Mouse (Mus musculus): Measurements from ENCODE around the gene Polk.

Gene Polk

GRCm38 (mm10) chr13:96529542-96529941 lies 12.8 kb downstream of the Polk start:
- DNase-seq (ENCODE audit: low read depth, low spot score), result no peak

- DNase-seq (ENCODE audit: low read depth, low spot score), result no peak
These were observed 13.6 kb downstream of the Polk start for GRCm38 (mm10) chr13:96528776-96529175.

GRCm38 (mm10) chr13:96527856-96528255 lies 14.5 kb downstream of the Polk start:
- no peak for DNase-seq (ENCODE audit: low read depth, low spot score)

GRCm38 (mm10) chr13:96527022-96527421 lies 15.4 kb downstream of the Polk start:
- DNase-seq (ENCODE audit: low read depth, low spot score), result no peak

DNA sequence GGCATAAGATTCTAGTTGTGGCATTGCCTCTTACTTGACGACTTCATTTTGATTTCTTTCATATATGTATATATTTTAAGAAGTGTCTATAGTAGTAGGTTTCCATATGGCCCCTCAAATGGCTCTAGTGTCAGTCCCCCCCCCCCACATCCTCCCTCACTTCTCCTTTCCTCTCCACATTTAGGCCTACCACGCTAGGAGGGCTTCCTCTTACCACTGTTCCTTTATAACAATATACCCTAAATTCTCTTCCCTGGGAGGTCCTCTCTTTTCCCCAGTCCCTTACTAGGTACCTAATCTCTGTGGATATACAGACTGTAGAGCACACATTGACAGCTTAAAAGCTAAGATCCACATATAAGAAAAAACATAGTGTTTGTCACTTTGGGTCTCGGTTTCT lies 21.1 kb downstream of the Polk start:
- DNase-seq (ENCODE audit: low read depth, low spot score), result no peak

- no peak for DNase-seq (ENCODE audit: low read depth, low spot score)
These were observed 25.0 kb downstream of the Polk start for GRCm38 (mm10) chr13:96517335-96517734.

- DNase-seq (ENCODE audit: low read depth, low spot score), result no peak
These were observed 26.1 kb downstream of the Polk start for GRCm38 (mm10) chr13:96516249-96516648.

DNA sequence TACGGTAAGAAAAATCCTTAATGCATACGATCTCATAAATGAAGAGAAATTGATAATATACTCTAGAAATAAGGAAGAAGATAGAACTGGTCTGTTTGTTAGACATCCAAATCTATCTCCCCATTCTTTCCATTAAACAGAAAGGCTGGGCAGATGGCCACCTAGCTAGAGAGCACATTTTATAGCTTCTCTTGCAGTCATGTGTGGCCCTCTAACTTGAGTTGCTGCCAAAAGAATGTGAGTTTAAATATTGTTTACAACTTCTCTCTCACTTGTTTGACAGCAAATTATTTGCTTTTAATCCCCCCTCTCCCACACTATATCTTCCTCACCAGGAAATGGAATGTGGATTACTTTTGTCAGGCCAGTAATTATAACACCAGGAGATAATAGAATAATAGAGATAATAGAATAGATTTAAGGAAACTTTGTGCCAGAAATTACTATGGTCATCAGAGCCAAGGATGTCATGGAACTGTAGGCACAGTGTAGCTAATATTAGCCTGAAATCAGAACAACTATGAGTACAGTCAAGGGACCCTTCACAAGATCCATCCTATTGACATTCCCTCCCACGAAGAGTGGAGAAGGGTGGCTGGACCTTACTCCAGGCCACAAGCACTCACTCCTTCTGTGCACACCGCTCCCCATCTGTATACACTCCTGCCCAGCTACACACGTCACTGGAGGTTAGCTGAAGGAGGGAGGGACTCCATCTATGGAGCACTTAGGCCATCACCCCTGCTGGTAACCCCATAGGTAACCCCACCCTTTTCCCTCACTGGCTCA lies 28.0 kb downstream of the Polk start:
- no peak for DNase-seq (ENCODE audit: low read depth, low spot score)

DNA sequence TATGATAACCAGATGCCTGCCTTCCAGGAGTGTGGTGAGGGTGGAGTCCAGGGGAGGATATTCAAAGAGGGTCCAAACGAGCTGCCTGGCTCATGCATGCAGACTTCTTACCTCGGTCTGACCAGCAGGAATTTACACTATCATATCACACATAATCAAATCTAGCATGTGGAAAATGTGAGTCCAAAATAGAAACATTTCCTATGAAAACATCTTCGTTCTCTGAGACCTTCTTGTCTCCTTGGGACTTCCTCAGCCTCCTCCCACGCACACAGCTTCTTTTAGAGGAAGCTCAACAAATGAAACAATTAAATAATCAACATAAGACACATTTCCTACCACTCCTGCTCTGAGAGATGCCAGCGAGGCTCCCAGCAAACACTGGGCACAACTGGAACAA lies 30.5 kb downstream of the Polk start:
- no peak for DNase-seq (ENCODE audit: low read depth, low spot score)

GRCm38 (mm10) chr13:96511262-96511661 lies 31.1 kb downstream of the Polk start:
- DNase-seq (ENCODE audit: low read depth, low spot score), result no peak

GRCm38 (mm10) chr13:96510635-96511034 lies 31.7 kb downstream of the Polk start:
- DNase-seq (ENCODE audit: low read depth, low spot score), result no peak

GRCm38 (mm10) chr13:96507541-96507940 lies 34.8 kb downstream of the Polk start:
- DNase-seq (ENCODE audit: low read depth, low spot score), result no peak

DNA sequence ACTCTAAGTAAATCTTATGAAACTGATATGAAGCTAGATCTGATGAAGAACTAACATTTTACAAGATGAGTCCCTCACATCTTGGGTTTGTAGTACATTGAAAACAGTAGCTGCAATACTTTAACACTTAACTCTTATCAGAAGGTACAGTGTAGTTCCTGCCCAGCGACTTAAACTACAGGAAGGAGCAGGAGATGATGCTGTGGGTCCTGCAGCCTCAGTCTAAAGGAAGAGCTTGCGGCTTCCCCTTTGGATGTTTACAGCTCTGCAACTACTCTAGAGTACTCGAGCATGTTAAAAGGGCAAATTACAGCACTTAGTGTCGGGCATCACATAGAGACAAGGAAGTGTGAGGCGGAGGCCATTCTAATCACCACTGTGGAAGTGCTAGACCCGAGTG lies 36.1 kb downstream of the Polk start:
- DNase-seq (ENCODE audit: low read depth, low spot score), result no peak

GRCm38 (mm10) chr13:96505661-96506060 lies 36.7 kb downstream of the Polk start:
- no peak for DNase-seq (ENCODE audit: low read depth, low spot score)

DNA sequence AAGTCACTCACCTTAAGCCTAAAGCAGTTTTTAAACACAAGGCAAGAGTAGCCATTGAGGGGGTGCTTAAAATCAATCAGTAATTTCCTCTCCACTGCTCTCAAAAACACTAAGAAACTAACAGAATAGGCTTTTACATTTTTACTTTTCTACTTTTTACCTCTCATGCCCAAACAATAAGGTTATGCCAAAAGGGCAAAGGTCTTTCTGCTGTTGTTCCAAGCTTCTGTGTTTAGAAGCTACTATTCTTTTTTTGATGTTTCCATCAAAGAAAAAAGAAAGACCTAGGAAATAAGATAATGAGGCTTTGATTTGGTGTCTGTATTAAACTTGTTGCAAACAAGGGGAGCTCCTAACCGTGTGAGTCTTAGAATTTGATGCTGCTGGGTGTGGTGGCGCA lies 42.5 kb downstream of the Polk start:
- no peak for DNase-seq (ENCODE audit: low read depth, low spot score)

- no peak for DNase-seq (ENCODE audit: low read depth, low spot score)
These were observed 45.7 kb downstream of the Polk start for GRCm38 (mm10) chr13:96496630-96497029.

DNA sequence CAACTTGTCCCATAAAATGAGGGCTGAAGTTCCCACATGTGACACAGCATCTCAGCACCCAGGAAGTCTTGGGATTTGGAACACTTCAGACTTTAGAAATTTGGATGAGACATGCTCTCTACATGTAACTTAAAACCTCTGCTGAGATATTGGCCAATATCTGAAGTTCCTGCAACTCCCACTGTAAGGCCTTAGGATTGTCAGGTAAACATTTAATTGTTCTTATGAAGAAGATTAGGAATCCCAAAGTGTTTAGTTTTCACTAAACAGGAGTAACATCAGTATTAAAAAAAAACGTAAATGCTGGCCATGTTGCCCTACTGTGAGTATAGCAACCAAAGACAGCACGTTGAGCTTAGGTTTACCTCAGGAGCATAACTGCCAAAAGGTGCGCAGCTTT lies 51.9 kb downstream of the Polk start, which contains the start of gene Gm17622:
Gene Gm17622 (plus strand): TSS at position 301 of the 400 bp plus-strand sequence.
- no peak for DNase-seq (ENCODE audit: low read depth, low spot score)

- no peak for DNase-seq (ENCODE audit: low read depth, low spot score)
These were observed 54.4 kb downstream of the Polk start for GRCm38 (mm10) chr13:96487968-96488367.

GRCm38 (mm10) chr13:96487230-96487629 lies 55.1 kb downstream of the Polk start:
- no peak for DNase-seq (ENCODE audit: low read depth, low spot score)

DNA sequence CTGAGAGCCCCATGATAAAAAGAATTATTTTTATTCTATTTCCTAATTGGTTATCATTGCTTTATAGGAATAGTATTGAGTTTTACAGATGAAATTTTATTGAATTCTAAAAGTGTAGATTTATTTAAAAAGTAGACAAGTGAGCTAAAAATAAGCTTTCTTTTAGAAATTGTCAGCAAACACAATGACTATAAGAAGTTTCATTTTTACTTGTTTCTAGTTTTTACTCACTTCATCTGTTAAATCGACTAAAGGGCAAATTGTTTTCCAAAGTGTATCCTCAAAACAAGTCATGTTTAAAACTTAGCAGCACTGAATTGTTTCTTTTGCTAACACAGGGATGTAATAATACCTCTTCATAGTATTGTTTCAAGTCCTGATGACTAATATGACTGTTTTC lies 63.4 kb downstream of the Polk start:
- DNase-seq (ENCODE audit: low read depth, low spot score), result no peak

GRCm38 (mm10) chr13:96477226-96477625 lies 65.2 kb downstream of the Polk start:
- no peak for DNase-seq (ENCODE audit: low read depth, low spot score)

- no peak for DNase-seq (ENCODE audit: low read depth, low spot score)
These were observed 71.4 kb downstream of the Polk start, which contains the start of gene Ankdd1b for GRCm38 (mm10) chr13:96470957-96471356. Ankdd1b (minus strand) TSS chr13:96471198.

DNA sequence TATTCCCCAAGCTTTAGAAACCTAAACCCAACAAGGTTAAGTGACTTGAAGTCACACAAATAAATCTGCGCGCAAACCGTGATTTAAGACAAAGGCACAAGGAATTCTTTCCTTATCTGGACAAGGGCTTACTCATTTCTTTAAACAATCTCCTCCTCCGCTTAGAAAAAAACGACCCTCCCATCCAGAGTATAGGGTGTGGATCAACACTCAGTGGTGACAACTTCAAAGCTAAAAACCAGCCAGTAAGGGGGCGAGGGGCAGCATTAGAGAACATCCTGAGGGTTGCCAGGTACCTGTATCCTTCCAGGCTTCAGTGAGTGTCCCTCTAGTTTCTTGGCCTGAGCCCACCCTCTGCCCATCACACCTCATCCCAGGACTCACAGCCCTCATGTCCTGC lies 71.8 kb downstream of the Polk start:
- no peak for DNase-seq (ENCODE audit: low read depth, low spot score)

DNA sequence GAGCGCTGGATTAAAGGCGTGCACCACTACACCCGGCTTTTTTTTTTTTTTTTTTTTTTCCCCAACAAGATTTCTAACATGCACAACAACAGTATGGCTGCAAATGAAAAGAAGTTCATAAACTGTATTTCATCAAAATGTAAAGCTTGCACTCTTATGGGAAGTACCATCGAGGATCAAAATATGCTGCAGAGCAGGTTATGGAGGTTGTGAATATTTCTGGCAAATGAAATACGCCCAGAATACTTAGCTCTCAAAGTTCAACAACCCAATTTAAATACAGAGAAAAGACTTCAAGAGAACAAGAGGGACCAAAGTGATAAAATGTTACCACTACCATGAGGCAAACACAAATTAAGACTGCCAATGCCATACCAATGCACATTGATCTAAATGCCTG lies 73.7 kb downstream of the Polk start:
- no peak for DNase-seq (ENCODE audit: low read depth, low spot score)
